Mouse (Mus musculus) hindlimb bud, embryonic 11.5 days (tissue): ENCODE data around the gene Lgmn.

ENCODE experiments used
- DNase-seq: peaks from one replicate; pipeline ENCODE4 v3.0.0-alpha.2; 2012; ENCODE audit warnings: low read depth, low spot score; ENCODE audit errors: extremely low spot score

The Lgmn gene

GRCm38 (mm10) chr12:102439632-102440023 lies at the start of gene Lgmn:
TSS of gene Lgmn (minus strand) at chr12:102439813.
- DNase-seq: peak; percentile 90

- no peak for DNase-seq
Measured at GRCm38 (mm10) chr12:102484946-102485345, 45.3 kb upstream of the Lgmn start.

DNA sequence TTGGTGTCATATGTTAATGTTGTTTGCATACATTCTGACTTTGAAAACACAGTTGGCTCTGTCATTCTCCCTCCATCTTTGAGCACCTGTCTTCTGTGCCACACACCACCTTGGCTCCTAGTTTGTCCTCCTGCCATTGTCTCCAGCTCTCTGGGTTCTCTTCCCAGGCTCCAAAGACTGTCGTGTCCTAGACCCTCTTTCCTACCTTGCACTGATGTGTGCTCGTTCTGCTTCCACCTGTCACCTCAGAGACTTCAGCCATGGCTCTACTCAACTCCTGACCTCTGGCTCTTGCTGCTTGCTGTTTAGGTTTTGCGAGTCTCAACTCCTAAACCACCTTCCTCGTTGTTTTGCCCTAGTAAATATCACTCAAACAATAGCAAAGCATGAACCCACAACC lies 40.9 kb upstream of the Lgmn start:
- no peak for DNase-seq

DNA sequence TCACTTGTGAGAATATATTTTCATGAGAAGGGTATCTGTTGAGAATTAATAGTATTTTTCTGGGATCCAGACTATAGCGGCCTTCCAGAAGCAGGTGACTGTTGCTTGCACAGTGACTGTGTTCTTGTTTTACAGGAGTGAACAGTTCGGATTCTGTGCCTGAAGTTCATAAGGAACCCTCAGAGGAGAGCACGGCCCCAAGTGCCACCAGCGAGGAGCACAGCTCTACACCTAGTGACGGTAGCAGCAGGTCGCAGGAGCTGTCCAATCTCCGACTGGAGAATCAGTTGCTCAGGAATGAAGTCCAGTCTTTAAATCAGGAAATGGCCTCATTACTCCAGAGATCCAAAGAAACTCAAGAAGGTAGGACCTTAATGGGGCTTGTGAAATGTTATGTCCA lies 34.8 kb upstream of the Lgmn start:
- DNase-seq: no peak

- DNase-seq: peak; percentile 74
Measured at GRCm38 (mm10) chr12:102468894-102469764, 29.5 kb upstream of the Lgmn start, which contains the start of gene Golga5. TSS of gene Golga5 (plus strand) at chr12:102469135.

- DNase-seq: no peak
Measured at GRCm38 (mm10) chr12:102468136-102468535, 28.5 kb upstream of the Lgmn start.

DNA sequence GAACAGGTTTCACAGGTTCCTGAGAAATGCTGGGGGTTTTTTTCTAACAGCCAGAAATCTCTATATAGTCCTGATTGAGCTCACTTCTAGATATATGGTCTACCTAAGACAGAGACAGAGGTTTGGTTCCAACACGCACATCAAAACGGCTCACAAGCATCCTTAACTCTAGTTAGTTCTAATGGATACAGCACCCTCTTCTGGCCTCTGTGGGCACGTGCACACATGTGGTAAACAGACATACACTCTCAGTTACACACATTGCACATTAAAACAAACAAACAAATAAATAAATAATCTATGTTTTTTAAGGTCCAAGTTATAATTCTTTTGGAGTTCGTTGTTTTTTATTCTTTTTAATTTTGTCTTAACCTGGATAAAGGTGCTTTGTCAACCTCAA lies 25.0 kb upstream of the Lgmn start:
- DNase-seq: no peak

GRCm38 (mm10) chr12:102461177-102461576 lies 21.6 kb upstream of the Lgmn start:
- DNase-seq: no peak

GRCm38 (mm10) chr12:102460014-102460413 lies 20.4 kb upstream of the Lgmn start:
- DNase-seq: no peak

GRCm38 (mm10) chr12:102456467-102457193 lies 17.0 kb upstream of the Lgmn start:
- DNase-seq: no peak

- DNase-seq: no peak
Measured at GRCm38 (mm10) chr12:102453581-102453980, 14.0 kb upstream of the Lgmn start.

DNA sequence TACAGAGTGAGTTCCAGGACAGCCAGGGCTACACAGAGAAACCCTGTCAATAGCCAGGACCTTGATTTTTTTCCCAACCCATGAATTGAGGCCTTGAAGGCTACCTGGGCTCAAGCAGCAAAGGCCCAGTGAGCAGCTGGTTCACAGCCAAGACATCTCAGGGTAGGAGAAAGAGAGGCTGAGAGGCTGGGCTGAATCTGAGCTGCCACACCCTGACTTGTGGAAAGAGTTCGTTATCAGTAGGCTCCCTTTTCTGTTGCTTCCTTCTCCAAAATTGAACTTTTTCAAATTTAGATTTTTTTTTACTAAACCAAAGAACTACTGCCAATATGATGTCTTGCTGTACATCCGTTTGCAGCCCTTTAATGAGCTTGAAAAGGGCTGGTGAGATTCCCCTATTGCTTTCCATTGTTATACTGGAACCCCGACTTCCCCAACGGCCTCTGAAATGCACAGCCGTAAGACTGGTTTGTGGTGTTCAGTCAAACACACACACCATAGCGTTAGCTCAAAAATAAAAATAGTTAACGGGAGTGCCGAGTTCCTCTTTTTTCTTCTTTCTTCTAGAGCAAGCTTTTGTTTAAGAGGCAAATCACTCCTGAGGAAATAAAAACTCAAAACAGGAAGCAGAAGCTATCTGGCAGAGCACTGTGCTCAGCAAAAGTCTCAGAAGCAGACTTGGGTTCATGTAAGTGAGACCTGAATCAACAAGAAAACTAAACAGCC lies 11.7 kb upstream of the Lgmn start:
- no peak for DNase-seq

DNA sequence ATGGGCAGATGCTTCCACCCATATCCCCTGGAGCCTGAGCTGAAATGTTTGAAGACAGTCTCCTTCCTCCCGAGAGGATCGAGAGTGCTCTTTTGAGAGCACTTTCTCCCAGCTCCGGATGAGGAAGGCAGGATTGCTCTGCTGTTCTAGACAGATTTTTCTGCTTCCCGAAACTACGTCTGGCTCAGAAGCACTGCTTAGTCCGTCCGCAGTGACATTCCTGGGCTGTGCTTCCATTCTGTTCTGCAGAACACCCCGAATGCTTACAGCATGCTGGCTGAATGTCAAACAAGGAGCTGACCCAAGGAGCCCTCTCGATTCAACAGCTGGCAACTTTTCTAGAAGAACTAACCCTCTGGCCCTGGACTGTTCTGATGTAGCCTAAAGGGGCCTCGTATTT lies 10.8 kb upstream of the Lgmn start:
- DNase-seq: no peak

DNA sequence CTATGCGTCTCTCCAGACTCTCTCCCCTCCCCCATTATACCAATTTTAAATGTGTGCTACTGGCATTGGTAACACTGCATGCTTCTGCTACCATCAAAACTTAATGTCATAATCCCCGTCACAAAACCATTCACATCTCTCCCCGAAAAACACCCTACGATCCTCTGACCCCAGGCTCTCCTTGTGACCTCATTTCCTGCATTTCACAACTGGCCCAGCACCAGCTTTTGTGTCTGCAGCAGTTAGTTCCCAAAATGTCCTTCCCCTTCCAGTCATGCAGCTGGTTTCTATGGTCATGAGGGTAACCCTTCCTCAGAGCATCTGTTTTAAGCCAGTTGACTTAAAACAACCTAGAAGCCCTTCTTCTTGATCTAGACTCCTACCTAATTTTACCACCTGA lies 5.8 kb upstream of the Lgmn start:
- DNase-seq: no peak

- no peak for DNase-seq
Measured at GRCm38 (mm10) chr12:102443676-102444075, 4.1 kb upstream of the Lgmn start.

GRCm38 (mm10) chr12:102442639-102443038 lies 3.0 kb upstream of the Lgmn start:
- no peak for DNase-seq

GRCm38 (mm10) chr12:102441141-102441540 lies 1.5 kb upstream of the Lgmn start:
- DNase-seq: no peak

DNA sequence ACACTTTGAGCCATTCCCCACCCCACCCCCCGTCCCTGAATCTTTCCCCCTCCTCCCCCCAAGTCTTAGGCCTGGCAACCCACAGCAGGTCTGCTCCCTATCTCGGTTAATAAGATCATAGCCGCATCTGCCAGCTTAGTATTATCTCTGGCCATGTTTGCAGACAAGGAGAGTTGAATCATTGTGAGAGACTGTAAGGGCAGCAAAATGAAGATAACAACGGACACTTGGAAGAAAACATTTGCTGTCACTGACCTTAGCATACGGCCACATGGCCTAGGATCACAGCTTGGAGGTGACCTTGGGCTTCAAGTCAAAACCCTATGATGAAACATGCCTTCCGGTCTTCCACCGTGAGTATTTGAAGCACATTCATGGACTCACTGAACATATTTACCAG lies 938 bp upstream of the Lgmn start:
- DNase-seq: no peak

GRCm38 (mm10) chr12:102438983-102439631 lies 506 bp downstream of the Lgmn start:
- DNase-seq: no peak

- no peak for DNase-seq
Measured at GRCm38 (mm10) chr12:102437952-102438351, 1.7 kb downstream of the Lgmn start.

DNA sequence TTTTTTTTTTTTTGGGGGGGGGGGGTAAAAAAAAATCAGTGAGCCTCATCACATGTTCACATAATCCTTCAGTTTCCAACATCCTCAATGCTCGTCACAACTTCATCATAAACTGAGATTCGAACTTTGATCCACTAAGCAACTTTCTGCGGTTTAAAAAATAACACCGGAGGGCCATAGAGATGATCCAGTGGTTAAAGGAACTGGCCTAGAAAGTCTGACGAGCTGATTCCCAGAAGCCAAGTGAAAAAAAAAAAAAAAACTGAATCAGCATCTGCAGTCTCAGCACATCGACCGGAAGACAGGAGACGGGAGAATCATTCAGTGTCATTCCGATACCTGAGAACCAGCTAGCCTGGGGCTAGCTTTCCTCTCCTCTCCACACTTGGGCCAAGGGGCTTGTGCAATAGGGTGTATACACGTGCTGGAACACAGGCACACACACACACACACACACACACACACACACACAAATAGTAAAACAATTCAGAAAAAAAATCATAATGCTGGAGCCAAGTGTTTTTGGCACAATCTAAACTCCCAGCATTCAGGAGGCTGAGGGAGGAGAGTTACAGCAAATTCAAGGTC lies 2.6 kb downstream of the Lgmn start:
- no peak for DNase-seq
